Mouse (Mus musculus) urinary bladder, postnatal 25 days (tissue): ENCODE measurements around the gene Olfr617.
"Not testable (repeated sequence)": the region's sequence is repeated elsewhere in the genome, so short reads cannot be mapped to it uniquely, and the experiment has no call there.

Source experiments
- DNase-seq: peaks from one replicate; pipeline ENCODE4 v3.0.0; 2022; ENCODE audit warnings: low spot score

Gene Olfr617

GRCm38 (mm10) chr7:103572761-103573160 is at the start of gene Olfr617:
Olfr617 (plus strand) TSS chr7:103573061.
- DNase-seq = no peak

GRCm38 (mm10) chr7:103542617-103543016 is 30.2 kb upstream of the Olfr617 start, which contains the start of gene Olfr612:
Olfr612 (minus strand) TSS chr7:103542717.
- DNase-seq = not testable (repeated sequence)

- no peak for DNase-seq
Measured at GRCm38 (mm10) chr7:103547774-103548173, 25.1 kb upstream of the Olfr617 start, which contains the start of gene Olfr613. Olfr613 (plus strand) TSS chr7:103548074.

GRCm38 (mm10) chr7:103555779-103556178 is 17.1 kb upstream of the Olfr617 start, which contains the start of gene Olfr615:
Olfr615 (plus strand) TSS chr7:103556079.
- DNase-seq = no peak

- no peak for DNase-seq
Measured at GRCm38 (mm10) chr7:103569043-103569442, 3.8 kb upstream of the Olfr617 start, which contains the start of gene Olfr616. Olfr616 (minus strand) TSS chr7:103569143.

- DNase-seq = no peak
Measured at GRCm38 (mm10) chr7:103589803-103590202, 16.9 kb downstream of the Olfr617 start, which contains the start of gene Olfr618. Olfr618 (plus strand) TSS chr7:103590103.

GRCm38 (mm10) chr7:103600275-103600674 is 27.4 kb downstream of the Olfr617 start, which contains the start of gene Olfr619:
Olfr619 (plus strand) TSS chr7:103600575.
- DNase-seq = no peak

GRCm38 (mm10) chr7:103607425-103607824 is 34.6 kb downstream of the Olfr617 start:
- DNase-seq = no peak

GRCm38 (mm10) chr7:103612434-103612833 is 39.6 kb downstream of the Olfr617 start, which contains the start of gene Olfr620:
Olfr620 (minus strand) TSS chr7:103612534.
- DNase-seq = no peak
